Mouse (Mus musculus) right cerebral cortex, postnatal 4 days (tissue): ENCODE data around the gene Lkaaear1.

Experiments
- DNase-seq: peaks from one replicate; pipeline ENCODE4 v3.0.0-alpha.2; 2022

Gene Lkaaear1

DNA sequence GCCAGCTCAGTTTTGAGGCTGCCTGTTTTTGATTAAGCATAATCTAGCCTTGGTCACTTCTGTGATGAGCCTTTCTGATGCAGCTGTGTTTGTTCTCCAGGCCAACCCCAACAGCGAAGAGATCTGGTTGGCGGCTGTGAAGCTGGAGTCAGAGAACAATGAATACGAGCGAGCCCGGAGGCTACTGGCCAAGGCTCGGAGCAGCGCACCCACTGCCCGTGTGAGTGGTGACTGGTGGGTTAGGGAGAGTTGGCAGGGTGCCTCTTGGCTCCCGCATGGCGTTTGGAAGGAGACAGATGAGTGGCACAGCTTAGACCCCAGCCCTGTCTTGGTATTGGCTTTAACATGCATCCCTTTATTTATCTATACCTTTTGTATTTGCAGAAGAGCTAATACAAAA is 49.3 kb downstream of the Lkaaear1 start:
- no peak for DNase-seq
